Mouse (Mus musculus): ENCODE measurements around the gene Cdk12.

Gene Cdk12

DNA sequence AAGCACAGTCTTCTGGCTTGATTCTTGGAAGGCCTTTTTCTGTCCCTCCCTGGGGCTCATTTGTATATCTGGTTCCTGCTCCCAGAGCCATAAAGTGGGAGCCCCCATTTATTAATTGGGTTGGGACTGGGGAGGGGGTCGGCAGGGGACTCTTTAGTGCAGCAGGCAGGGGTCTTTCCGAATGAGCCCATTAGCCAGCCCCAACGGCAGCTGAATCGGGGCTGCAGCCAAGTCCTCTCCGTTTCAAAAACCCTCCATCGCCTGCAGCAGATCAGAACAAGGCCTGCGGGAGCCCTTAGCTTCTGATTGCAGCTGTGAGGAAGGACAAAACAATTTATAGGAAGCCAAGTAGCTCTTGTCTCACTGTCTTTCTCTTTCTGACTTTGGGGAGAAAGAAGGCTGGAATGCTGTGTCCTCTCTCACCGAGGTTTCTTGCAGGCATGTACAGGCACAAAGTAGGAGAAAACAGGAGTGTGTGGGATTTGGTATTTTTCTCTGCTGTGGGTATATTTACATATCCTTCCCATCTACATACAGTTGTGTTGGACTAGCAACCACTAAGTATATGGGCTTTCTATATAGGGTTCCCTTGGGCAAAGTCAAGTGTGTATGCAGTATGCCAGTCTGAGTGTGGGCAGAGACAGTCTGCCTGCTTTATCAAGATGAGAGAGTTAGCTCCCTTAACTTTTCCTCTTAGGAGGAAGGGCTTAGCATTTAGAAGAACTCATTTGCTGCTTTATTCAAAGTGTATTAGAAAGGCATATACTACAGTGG, 58.0 kb downstream of the Cdk12 start:
- no peak for DNase-seq

DNA sequence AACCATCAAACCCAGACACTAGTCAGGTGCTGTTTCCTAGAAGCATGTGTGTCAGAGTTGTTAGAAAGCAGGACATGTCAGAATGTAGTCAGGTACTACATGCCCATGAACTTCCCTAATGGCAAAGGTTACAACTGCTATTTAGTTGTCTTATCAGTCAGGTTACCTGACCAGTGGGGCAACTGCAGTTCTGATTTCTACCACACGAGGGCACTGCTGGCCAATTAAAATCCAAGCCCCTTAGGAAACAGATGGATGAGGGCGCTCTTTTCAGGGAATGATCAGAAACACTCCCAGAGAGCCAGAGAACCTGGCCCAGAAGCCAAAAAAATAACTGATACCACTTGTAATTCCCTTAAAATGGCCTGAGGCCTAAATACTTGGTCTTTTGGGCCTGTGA, 62.2 kb downstream of the Cdk12 start:
- DNase-seq: peak; percentile 82

DNA sequence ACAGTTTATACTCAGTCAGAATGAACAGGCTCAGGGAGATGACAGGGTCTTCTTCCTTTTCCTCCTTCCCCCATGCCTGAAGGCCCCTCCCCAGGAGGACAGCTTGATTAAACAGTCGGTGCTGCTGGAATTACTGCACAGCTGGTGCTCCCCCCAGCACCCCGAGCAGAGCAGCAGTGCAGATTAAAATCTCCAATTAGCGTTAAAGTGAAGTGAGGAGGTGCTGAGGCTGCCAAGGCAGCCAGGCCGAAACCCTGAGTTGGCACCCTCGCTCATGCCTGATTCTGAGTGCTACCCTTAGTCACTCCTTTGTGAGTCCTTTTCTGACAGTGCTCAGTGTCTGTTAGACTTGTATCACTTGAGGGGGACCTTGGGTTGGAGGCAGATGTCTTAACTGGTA, 63.0 kb downstream of the Cdk12 start:
- no peak for DNase-seq

DNA sequence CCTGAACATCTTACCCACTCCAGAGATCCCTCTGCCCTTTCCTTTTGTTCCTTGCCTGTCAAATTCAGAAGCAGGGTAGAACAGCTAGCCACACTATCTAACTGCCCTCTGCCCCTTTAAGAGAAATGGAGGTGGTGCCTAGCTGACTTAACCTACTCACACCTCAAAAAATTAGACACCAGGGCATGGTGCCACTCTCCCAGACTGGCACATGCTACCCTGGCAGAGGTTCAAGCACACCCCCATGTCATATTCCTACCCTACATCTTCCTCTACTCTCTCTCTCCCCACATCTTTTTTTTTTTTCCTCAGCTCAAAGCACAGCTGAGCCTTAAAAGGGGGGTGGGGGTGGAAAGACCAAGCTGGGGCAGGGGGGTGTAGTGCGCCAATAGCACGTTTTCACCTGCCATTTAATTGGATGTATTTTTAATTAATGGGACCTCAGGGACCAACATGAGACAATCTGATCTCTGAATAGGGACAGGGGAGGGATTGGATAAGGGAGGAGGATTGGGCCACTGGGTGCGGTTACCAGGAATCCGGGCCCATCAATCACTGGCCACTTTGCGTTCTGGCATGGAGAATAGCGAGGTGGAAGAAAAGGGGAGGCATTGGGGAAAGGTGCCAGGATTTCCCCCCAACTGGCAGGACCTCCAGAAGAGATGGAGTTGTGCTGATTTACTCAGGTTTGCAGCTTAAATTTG, 64.0 kb downstream of the Cdk12 start:
- DNase-seq: no peak

DNA sequence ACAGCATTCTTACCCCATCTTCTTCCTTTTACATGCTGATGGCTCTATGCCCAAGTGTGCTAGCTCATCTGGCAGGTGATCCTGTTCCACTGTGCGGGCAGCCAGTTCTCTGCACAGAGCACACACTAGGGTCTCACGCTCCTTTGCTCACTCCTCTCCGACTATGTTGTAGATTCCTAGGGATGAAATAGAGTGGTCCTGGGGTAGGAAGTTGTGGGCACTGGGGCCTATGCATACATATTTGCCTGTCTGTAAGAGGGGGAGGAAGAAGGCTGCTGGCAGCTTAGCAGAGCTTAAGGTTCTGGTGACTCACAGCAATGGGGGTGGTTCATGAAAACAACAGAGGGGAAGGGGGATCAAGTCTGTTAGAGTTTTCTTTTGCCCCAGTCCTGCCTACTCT, 67.2 kb downstream of the Cdk12 start:
- no peak for DNase-seq

DNA sequence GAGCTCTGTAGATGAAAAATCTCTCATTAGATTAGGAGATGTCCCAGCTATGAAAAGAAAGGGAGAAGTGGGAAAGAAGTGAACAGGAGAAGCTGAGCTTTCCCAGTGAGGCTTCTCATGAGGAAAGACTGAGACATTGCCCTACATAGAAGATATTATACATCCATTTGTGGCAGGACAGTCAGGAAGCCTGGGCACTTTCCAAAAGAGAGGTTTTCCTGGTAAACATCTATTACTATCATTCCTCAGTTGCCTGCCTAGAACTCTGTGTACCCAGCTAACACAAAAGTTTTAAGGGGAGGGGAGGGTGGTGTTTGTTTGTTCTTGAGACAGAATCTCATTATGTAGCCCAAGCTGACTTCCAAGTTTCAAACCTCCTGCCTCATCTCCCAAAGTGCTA, 67.6 kb downstream of the Cdk12 start:
- no peak for DNase-seq

DNA sequence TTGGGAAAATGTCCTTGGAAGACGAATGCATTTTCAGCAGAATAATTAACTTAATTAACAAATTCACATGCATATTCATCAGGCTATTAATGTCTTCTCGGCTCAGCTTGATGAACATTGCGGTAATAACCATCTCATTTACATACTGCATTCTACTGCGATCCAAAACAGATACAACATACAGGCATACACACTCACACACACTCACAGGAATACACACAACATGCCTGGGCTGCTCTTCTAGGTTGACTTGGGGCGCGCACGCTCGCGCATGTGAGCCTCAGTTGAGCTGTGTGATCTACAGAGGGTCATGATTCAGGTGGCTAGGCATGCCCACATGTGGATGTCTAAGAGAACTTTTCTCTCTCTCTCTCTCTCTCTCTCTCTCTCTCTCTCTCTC, 80.9 kb downstream of the Cdk12 start:
- DNase-seq: no peak

DNA sequence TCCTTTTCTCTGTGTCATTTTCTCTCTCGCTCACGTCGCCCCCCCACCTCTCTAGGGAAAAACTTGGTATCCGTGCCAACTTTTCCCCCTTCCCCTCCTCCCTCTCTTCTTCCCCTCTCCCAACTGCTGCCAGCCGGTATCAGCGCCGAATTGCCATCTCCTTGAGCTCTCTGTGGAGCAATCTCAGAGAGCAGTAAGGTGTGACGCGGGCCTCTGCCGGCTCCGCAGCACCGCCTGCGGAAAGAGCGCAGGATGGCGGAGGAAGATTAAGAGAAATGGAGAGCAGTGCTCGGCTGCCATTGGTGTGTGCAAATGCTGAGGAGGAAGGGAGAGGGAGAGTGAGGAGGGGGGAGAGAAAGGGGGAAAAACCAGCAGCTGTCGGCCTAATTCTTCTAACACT, 81.4 kb downstream of the Cdk12 start:
- DNase-seq: peak; percentile 54

DNA sequence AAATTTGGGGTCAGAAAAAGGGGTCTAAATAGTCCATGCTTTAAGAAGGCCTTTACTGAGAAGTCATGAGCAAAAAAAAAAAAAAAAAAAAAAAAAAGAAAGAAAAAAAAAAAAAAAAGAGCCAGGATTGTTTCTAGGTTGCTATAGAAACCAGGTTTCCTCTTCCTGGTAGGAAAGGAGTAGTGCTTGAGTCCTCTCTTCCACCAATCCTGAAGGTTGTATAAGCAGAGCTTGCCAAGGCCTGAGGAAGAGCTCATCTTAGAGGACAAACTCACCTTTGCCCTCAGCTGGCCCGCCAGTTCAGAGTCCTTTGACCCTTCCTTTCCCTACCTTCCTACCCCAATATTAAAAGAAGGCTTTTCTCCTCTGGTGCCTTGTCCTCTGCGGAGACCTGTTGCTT, 82.5 kb downstream of the Cdk12 start:
- DNase-seq: no peak

DNA sequence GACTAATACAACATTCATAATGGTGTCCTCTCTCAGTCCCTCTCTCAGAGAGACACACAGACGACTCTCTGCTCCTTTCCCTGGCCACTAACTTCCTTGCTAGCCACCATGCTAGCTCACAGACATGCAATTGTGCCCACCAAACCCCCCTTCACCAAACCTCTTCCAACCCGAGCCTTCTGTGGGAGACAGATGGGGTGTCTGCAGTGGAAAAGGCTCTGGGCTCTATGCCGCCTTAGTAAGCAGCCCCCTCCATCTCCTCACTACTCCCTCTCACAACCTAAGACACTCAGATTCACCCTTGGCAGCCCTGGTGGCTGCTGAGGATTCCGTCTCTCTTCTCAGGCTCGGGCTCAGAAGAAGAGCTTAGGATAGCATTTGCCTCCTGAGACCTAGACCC, 84.7 kb downstream of the Cdk12 start:
- no peak for DNase-seq

DNA sequence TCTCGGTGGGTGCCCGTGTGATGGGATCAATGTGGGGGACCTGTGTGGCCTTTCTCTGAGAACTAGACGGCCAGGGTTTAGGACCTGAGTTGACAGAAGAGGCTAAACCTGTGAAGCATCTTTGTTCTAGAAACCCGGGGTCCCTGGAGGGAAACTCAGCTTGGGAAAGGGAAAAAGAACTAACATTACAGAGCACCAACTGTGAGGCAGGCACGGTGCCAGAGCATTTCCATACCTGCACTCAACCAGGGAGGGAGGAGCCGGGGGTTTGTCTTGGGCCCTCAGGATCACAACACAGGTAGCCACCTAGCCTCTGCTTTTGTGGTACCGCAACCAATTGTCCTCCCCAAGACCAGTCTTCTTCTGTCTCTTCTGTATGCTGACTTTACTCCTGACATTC, 85.1 kb downstream of the Cdk12 start:
- DNase-seq: peak; percentile 58

DNA sequence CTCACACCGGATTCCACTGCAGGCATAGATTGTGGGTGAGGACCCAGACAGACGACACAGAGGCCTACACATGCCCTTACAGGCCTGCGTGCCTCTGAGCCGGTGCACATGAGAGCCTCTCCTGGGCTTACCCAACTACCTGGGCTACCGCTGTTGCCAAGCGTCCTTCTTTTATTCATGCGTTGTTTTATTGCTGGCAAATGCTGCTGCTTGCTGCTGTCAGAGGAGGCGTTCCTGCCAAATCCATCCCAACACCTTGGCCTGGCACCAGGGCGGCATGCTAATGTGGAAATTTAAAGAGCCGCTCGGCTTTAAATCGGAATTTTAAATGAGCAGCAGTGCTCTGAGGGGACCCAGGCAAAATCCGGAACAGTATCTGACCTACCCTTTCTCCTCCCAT, 87.0 kb downstream of the Cdk12 start:
- DNase-seq: peak; percentile 38

DNA sequence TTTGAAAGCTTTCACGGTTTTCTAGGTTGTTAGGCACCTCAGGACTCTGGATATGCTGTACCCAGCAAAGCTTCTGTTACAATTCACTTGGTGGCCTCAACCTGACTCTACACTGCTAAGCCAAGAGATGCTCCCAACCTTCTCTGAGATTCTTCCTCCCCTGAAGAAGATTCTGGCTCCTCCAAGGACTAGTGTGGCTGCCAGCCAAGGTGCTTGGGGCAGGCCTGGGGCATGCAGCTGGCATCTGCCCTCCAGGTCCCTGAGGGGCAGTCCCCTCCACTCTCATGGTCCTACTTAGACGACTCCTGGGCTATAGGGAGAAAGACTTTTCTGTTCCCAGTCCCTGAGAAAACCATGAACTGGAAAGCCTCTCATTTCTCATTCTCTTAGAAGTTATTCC, 88.0 kb downstream of the Cdk12 start:
- DNase-seq: no peak

DNA sequence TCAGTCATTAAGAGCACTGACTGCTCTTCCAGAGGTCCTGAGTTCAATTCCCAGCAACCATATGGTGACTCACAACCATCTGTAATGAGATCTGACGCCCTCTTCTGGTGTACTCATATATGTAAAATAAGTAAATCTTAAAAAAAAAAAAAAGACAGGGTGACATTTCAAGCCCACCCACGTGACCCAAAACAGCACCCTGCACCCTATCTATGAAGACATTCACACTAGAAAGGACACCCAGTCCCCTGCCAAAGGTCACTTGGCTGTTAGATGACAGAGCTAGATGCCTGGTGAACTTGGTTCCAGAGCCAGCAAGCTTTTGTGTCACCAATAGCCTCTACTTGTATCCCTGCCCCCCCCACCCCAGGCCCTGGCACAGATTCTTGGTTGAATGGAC, 90.2 kb downstream of the Cdk12 start:
- DNase-seq: no peak

DNA sequence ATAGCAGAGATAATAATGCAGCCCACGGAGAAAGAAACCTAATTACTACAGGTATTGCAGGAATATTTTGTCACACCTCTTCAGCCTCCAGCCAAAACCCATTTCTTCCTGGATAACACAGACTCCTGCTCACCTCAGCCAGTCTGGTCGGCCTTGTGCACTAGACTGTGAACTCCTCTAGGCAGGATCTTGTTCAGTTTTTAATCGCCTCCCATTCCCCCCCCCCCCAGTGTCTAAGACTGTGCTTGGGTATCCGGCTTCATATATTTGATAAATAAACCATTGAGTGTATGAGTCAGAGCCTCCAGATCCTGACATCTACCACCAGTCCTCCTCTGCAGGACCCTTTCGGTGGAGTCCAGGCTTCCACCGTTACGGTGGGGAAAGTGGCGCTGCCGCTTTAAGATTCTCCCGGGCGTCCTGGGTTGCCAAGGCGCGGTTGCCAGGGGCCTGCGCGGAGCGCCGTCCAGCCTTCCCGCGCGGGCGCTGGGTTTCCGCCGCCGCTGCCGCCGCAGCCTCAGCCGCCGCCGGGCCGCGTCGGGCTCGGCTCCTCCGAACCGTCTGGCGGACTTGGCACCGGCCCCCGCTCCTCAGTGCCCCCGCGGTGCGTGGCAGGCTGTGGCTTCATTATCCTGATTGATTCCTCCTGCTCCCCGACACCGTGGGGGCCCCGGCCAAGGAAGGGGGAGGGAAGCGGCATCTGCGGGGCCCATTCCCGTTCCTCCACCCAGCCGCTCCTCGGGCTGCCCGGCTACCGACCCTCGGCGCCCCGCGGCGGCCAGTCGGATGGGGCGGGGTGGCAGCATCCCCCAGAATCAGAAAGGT, 91.5 kb downstream of the Cdk12 start:
- peak; percentile 81 for DNase-seq

DNA sequence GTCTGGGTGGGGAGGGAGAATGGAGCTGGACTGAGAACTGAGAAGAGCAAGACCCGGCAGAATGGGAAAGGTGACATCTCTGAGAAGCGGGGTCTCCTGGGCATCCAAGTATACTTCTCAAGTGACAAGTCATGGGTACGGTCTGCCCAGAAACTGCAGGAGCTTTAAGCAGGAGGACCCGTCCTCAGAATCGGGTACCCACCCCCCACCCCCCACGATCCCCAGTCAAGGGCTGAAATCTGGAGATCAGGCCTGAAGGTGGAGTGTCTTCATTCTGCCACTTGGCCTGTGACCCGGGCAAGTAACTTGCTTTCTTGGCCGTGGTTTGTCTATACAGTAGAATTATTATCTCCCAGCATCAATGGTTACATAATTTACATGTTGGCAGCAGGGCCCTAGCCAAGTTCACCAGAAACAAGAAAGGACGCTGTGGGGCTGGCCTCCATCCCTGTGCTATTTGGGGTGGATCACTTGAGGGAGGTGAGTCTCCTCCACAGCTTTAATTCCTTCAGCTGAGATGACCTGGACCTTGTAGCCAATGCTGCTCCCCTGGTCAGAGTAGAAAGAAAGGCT, 92.2 kb downstream of the Cdk12 start:
- no peak for DNase-seq

DNA sequence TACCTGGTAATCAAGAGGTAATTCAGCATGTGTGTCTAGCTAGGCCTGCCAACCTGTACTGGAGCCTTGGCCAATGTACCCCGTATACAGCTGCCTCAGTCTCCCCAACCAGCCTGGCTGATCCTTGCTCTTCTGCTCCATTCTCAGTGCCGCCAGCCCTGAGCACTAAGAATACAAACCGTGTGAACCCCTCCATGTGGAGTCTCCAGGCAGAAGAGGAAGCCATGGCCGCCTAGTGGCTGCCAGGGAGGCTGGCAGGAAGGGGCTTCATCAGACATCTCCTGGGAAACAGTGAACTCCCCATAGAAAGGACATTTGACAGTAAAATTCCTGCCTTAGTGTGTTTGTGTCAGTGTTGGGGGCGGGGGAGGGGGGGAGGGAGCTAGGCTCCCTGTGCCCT, 93.4 kb downstream of the Cdk12 start:
- DNase-seq: peak; percentile 61

DNA sequence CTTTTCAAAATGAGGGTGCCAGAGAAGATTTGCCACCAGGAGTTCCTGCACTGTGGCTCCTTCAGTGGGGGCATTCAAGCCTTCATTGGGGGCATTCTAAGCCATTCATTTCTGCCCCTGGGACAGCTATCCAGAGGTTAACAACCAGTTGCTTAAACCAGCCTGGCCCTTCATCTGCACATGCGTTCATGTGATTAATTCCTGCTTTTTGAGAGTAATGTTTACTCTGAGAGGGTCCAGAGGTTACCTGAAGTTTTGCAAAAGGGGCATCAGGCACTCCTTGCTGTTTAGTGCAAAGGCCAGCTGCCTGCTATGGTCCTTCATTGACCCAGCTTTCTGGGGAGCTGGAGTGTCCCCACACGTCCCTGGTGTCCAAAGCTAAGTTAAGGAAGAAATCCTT, 94.1 kb downstream of the Cdk12 start:
- no peak for DNase-seq

DNA sequence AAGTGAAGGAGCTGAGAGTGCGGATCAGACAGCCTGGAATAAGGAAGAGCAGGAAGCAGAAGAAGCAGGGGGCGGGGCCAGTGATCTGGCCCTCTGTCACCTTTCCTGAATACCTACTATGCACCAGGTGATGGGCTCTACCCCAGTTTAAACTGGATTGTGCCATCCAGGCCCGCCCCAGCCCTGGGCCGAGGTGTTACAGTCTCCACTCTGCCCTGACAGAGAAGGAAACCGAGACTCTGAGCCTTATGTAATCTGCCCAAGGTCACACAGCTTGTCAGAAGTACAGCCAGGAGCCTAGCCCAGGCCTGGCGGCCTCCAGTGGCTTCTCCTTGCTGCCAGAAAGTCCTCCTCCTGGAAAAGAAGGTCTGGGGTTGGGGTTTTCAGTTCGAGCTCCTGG, 94.9 kb downstream of the Cdk12 start:
- no peak for DNase-seq

DNA sequence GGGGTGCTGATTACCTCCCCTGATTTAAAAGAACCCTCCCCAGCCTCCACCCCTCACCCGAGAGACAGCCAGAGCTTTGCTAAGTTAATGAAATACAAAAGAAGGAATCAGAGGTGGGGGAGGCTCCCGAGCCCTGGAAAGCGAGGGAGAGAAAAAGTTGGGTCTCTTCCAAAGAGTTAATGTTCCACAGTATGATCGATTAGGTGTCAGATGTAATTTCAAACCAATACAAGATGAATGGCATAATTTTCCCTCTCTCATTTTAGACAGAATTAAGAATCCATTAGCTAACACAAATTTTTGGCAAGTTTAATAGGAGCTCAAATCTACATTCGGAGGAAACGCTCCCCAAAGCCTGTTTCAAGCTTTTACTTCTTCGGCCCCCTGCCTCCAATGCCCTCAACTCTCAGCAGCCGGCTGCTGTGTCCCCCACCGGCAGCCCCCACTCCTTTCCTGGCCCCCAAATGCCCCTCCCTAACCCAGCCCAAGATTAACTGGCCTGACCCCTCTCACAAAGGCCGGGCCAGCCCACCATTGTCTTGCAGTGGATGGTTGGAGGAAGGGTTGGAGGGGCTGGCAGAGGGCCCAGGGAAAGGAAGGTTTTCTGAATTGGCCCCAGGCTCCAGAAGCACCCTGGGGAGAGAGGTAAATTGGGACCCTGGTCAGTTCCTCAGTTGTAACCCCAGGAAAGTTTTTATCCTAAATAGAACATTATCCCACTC, 95.8 kb downstream of the Cdk12 start:
- no peak for DNase-seq

DNA sequence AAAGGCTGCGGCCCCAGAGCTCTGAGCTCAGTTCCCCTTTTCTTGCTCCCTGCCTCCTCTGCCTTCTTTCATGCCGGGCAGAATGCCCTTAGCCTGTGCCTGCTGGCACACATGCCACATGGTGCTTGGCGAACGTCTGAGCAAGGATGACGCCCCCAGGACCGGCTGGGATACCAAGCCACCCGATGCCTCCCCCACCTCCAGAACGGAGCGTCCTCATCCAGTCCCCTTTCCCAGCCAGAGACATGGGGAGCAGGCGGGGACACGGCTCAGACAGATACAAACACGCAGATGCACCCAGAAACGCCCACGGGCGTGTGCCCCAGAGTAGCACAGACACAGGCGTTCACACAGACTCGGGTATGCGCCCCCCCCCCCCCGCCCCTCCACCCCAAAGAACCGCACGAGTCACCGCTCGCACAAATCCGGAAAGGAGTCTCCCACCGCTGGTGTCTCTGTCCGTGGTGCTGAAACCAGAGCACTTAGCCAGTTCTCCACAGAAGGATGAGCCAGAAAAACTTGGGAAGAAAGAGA, 111.0 kb downstream of the Cdk12 start:
- peak; percentile 51 for DNase-seq

DNA sequence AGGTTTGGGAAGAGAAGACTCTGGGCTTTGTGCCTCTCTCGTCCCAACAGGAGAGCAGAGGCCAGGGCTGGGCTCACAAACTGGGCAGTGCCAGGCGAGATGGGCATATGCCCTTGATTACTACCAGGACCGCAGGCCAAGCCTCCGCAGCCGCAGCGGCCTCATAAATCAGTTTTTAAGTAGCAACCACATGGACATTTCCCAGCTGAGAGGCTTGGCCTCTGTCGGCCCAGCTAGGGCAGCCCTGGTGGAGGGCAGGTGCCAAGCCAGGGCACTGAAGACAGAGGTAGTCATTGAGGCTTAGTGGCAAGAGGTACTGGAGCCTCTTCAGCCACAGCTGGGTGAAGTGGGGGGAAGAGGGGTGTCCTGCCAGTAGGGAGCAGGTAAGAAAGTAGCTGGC, 114.6 kb downstream of the Cdk12 start:
- DNase-seq: no peak
